Mouse (Mus musculus): ENCODE data around the gene Nckap1. TPM values are rescaled to one million over a fixed set of nuclear protein-coding genes. Genes with fewer than 3 reads are reported as not detected.

Nckap1 gene
- polyA plus RNA-seq, 1 experiment from 2014 or later, result 14.7 TPM

GRCm38 (mm10) chr2:80484951-80485350 lies 96.2 kb downstream of the Nckap1 start:
- H3K4me2 ChIP-seq, result no peak overlapping the region
- no peak for ATAC-seq (ENCODE audit: low read depth)
- no peak overlapping the region for H3K27ac ChIP-seq
- H3K27me3 ChIP-seq, result no peaks in the 10 kb centered on the region
- DNase-seq, result no peak
- no peaks in the 10 kb centered on the region for H3K36me3 ChIP-seq
- H3K4me3 ChIP-seq (replicated peaks), result no peak overlapping the region
- H3K9me3 ChIP-seq (replicated peaks), result no peaks in the 10 kb centered on the region
- no peaks in the 10 kb centered on the region for H3K4me1 ChIP-seq (replicated peaks)
- 74% methylated on average over 5 of the region's 5 CpGs for WGBS (ENCODE audit: insufficient replicate concordance)
- no peak overlapping the region for H3K9ac ChIP-seq

- 73% methylated on average over 1 of the region's 1 CpGs for WGBS (ENCODE audit: insufficient replicate concordance)
- DNase-seq (no peak), ATAC-seq (ENCODE audit: low read depth) (no peak)
- H3K4me2 ChIP-seq, result no peak overlapping the region
- no peaks in the 10 kb centered on the region for H3K4me1 ChIP-seq (replicated peaks)
- no peaks in the 10 kb centered on the region for H3K36me3 ChIP-seq
- no peak overlapping the region for H3K9ac ChIP-seq
- H3K9me3 ChIP-seq (replicated peaks), result no peaks in the 10 kb centered on the region
- H3K27ac ChIP-seq, result no peak overlapping the region
- H3K27me3 ChIP-seq, result no peaks in the 10 kb centered on the region
- H3K4me3 ChIP-seq (replicated peaks), result no peak overlapping the region
Measured at GRCm38 (mm10) chr2:80475831-80476230, 105.3 kb downstream of the Nckap1 start.

- DNase-seq, result no peak
- H3K9ac ChIP-seq, result no peak overlapping the region
- no peak overlapping the region for H3K27ac ChIP-seq
- no peaks in the 10 kb centered on the region for H3K36me3 ChIP-seq
- no peaks in the 10 kb centered on the region for H3K9me3 ChIP-seq (replicated peaks)
- no peak for ATAC-seq (ENCODE audit: low read depth)
- no peak overlapping the region for H3K4me3 ChIP-seq (replicated peaks)
- no peak overlapping the region for H3K4me2 ChIP-seq
- no peaks in the 10 kb centered on the region for H3K27me3 ChIP-seq
- WGBS (ENCODE audit: insufficient replicate concordance), result 44% methylated on average over 5 of the region's 5 CpGs
- no peaks in the 10 kb centered on the region for H3K4me1 ChIP-seq (replicated peaks)
Measured at GRCm38 (mm10) chr2:80474247-80474796, 106.9 kb downstream of the Nckap1 start.

GRCm38 (mm10) chr2:80465991-80466821 lies 115.0 kb downstream of the Nckap1 start:
- DNase-seq (no peak), ATAC-seq (ENCODE audit: low read depth) (no peak)
- Histone ChIP-seq H3K9ac (no peak overlapping the region), H3K4me3 (replicated peaks) (no peak overlapping the region), H3K36me3 (no peaks in the 10 kb centered on the region), H3K4me2 (no peak overlapping the region), H3K4me1 (replicated peaks) (no peaks in the 10 kb centered on the region), H3K9me3 (replicated peaks) (no peaks in the 10 kb centered on the region), H3K27ac (no peak overlapping the region), H3K27me3 (no peaks in the 10 kb centered on the region)
- 33% methylated on average over 16 of the region's 16 CpGs for WGBS (ENCODE audit: insufficient replicate concordance)

GRCm38 (mm10) chr2:80461827-80462226 lies 119.4 kb downstream of the Nckap1 start:
- no peak overlapping the region for H3K27ac ChIP-seq
- H3K4me2 ChIP-seq, result no peak overlapping the region
- H3K9me3 ChIP-seq (replicated peaks), result no peaks in the 10 kb centered on the region
- no peak overlapping the region for H3K4me3 ChIP-seq (replicated peaks)
- DNase-seq, result no peak
- no peaks in the 10 kb centered on the region for H3K27me3 ChIP-seq
- no peaks in the 10 kb centered on the region for H3K36me3 ChIP-seq
- no peaks in the 10 kb centered on the region for H3K4me1 ChIP-seq (replicated peaks)
- WGBS (ENCODE audit: insufficient replicate concordance), result 49% methylated on average over 8 of the region's 8 CpGs
- H3K9ac ChIP-seq, result no peak overlapping the region
- ATAC-seq (ENCODE audit: low read depth), result no peak

MicroRNAs within 50 kb of the gene (microRNA counts, 519-probe panel; counts per million panel counts)
- microRNA mmu-miR-684, result 2,235 counts per million, percentile 8 among the panel's probes with 10 or more counts

Small RNAs within 50 kb of the gene (microRNA-seq; reads per million reads assigned to microRNA genes)
- gene Mir684-1, result not detected

Other genes with a start within 250 kb of the Nckap1 start
- 1.2 and 1.4 TPM in 2 replicates for gene Frzb, start 133.8 kb downstream of the Nckap1 start, polyA plus RNA-seq (2015; fragmentation: Nextera tagmentation; extraction: Ambion mirVana)
- 7.3 and 7.4 TPM in 2 replicates for gene Dusp19, start 35.7 kb upstream of the Nckap1 start, polyA plus RNA-seq (2015; fragmentation: Nextera tagmentation; extraction: Ambion mirVana)
- 41.5 and 46.9 TPM in 2 replicates for gene Nup35, start 35.9 kb upstream of the Nckap1 start, polyA plus RNA-seq (2015; fragmentation: Nextera tagmentation; extraction: Ambion mirVana)

Data from liver, embryonic 13.5 days (tissue).